Mouse (Mus musculus) brain, embryonic 14.5 days (tissue): ENCODE data around the gene Mrpl4. TPM values are rescaled to one million over a fixed set of nuclear protein-coding genes. Genes with fewer than 3 reads are reported as not detected.
A peak's percentile ranks its signal among the peaks of the same experiment; 100 is the strongest.

Experiments
- DNase-seq: peaks from one replicate; pipeline ENCODE4 v3.0.0-alpha.2; 2011; ENCODE audit warnings: low read depth
- CTCF ChIP-seq: fragments of 200-500 bp; IDR thresholded peaks from 2 replicates; pipeline ENCODE4 v1.5.1; 2012; ENCODE audit warnings: inconsistent platforms, mild to moderate bottlenecking, moderate library complexity, borderline replicate concordance; ENCODE audit not compliant: insufficient read depth, insufficient read length; ENCODE audit errors: extremely low read depth
- POLR2A ChIP-seq: fragments of 200-500 bp; IDR thresholded peaks from 2 replicates; pipeline ENCODE4 v1.6.1; 2012; ENCODE audit warnings: mild to moderate bottlenecking, inconsistent platforms, borderline replicate concordance; ENCODE audit not compliant: poor library complexity, insufficient read depth, insufficient read length, severe bottlenecking; ENCODE audit errors: extremely low read depth
- polyA plus RNA-seq: library from polyadenylated mRNA; depleted of rRNA; stranded (reverse); fragments of >200 nt; gene quantifications from 2 replicates; pipeline ENCODE4 v1.2.3, GENCODE M21; 2012

Mrpl4 gene
- polyA plus RNA-seq, 1 experiment = 81.1 TPM

GRCm38 (mm10) chr9:20987953-20988352 lies 14.6 kb upstream of the Mrpl4 start:
- no peak for DNase-seq
- TF ChIP-seq POLR2A (no peak), CTCF (no peak)

- DNase-seq = no peak
- TF ChIP-seq CTCF (no peak), POLR2A (no peak)
These were observed 11.7 kb upstream of the Mrpl4 start for GRCm38 (mm10) chr9:20990861-20991260.

- TF ChIP-seq POLR2A (no peak), CTCF (no peak)
- DNase-seq = no peak
These were observed 11.0 kb upstream of the Mrpl4 start for GRCm38 (mm10) chr9:20991587-20991986.

- TF ChIP-seq CTCF (no peak), POLR2A (no peak)
- DNase-seq = no peak
These were observed 9.2 kb upstream of the Mrpl4 start for GRCm38 (mm10) chr9:20993165-20993898.

- TF ChIP-seq POLR2A = no peak
- TF ChIP-seq CTCF = no peak
- no peak for DNase-seq
These were observed 7.5 kb upstream of the Mrpl4 start for GRCm38 (mm10) chr9:20995069-20995468.

GRCm38 (mm10) chr9:20997065-20997464 lies 5.5 kb upstream of the Mrpl4 start:
- DNase-seq = no peak
- TF ChIP-seq POLR2A (no peak), CTCF (no peak)

DNA sequence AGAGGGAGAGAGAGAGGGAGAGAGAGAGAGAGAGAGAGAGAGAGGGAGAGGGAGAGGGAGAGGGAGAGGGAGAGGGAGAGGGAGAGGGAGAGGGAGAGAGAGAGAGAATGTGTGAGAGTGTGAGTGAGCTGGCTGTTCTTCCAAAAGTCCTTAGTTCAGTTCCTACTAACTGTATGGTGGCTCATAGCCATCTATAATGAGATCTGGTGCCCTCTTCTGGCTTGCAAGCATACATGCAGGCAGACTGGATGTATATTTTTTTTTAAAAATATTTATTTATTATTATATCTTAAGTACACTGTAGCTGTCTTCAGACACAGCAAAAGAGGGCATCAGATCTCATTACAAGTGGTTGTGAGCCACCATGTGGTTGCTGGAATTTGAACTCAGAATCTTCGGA lies 4.2 kb upstream of the Mrpl4 start:
- TF ChIP-seq CTCF = peak; percentile 34; the same call in 1 of the 2 replicates
- peak; percentile 26 for DNase-seq

GRCm38 (mm10) chr9:21000811-21001210 lies 1.7 kb upstream of the Mrpl4 start:
- TF ChIP-seq CTCF (peak; percentile 30; the same call in 1 of the 2 replicates), POLR2A (no peak)
- no peak for DNase-seq

DNA sequence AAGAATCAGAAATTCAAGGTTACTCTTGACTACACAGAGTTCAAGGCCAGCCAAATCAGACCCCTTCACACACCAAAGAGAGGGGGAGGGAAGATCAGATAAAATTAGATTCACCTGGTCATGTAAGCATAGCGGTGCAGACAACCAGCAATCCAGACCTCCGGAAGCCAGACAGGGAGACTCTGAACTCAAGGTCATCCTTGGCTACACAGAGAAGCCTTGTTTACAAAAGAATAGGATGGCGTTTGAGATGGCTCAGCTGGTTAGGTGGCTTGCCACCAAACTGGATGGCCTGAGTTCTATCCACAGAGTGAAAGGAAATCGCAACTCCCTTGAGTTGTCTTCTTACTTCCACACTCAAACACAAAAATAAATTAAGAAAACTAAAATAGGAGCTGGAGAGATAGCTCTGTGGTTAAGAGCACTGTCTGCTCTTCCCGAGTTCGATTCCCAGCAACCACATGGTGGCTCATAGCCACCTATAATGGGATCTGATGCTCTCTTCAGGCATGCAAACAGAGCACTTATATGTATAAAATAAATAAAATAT lies 812 bp upstream of the Mrpl4 start:
- DNase-seq = no peak
- TF ChIP-seq CTCF = no peak
- no peak for TF ChIP-seq POLR2A

DNA sequence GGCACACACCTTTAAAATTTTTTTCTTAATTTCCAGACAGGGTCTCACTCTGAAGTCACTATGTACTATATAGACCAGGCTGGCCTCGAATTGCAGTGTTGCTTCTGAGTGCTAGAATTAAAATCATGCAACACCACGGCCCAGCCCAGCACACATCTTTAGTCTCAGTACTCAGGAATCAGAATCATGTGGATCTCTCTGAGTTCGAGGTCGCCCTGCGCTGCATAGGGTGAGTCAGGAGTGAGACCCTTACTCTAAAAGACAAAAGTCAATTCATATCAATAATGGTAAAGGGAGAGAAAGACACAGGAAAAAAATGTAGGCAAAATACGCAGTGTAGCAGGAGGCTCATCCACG lies 290 bp upstream of the Mrpl4 start:
- DNase-seq = no peak
- TF ChIP-seq POLR2A = no peak
- no peak for TF ChIP-seq CTCF

GRCm38 (mm10) chr9:21007313-21007952 lies 4.9 kb downstream of the Mrpl4 start:
- TF ChIP-seq CTCF (no peak), POLR2A (no peak)
- DNase-seq = no peak

DNA sequence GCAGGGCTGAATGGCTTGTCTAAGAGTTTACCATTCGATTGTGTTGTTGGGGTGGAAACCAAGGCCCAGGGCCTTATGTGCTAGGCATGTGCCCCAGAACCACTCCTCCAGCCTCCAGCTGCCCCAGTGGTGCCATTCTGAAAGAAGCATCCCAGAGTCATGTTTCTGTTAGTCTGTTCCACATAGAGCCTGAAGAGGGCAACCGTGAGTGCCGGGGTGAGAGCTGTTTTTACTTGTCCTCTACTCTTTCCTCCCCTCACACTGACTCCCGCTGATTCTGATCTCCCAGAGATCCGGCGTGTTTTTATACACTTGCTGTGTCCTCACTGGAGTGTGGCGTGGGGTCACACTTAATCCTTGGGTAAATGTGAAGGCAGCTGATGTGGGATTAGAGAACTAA lies 5.5 kb downstream of the Mrpl4 start:
- TF ChIP-seq POLR2A = no peak
- TF ChIP-seq CTCF = no peak
- DNase-seq = no peak
